Mouse (Mus musculus): ENCODE data around the gene Stub1.

Stub1 gene

GRCm38 (mm10) chr17:25791320-25791842, 41.8 kb downstream of the Stub1 start:
- DNase-seq (ENCODE audit: low read depth, low spot score) = no peak

GRCm38 (mm10) chr17:25786781-25787504, 46.3 kb downstream of the Stub1 start:
- no peak for DNase-seq (ENCODE audit: low read depth, low spot score)

GRCm38 (mm10) chr17:25786280-25786679, 46.9 kb downstream of the Stub1 start, which contains the start of gene Ccdc78:
Ccdc78 (plus strand) TSS chr17:25786580.
- DNase-seq (ENCODE audit: low read depth, low spot score) = no peak

- peak; percentile 93 for DNase-seq (ENCODE audit: low read depth, low spot score)
Measured at GRCm38 (mm10) chr17:25785281-25785745, 47.9 kb downstream of the Stub1 start, which contains the start of gene Haghl. Haghl (minus strand) TSS chr17:25785673.

- no peak for DNase-seq (ENCODE audit: low read depth, low spot score)
Measured at GRCm38 (mm10) chr17:25783861-25784574, 49.2 kb downstream of the Stub1 start.

- no peak for DNase-seq (ENCODE audit: low read depth, low spot score)
Measured at GRCm38 (mm10) chr17:25783086-25783485, 50.1 kb downstream of the Stub1 start.

GRCm38 (mm10) chr17:25781339-25781738, 51.9 kb downstream of the Stub1 start:
- DNase-seq (ENCODE audit: low read depth, low spot score) = no peak

Data from c-Kit-negative CD71-positive TER-119-positive erythroid progenitor cells, embryonic 14.5 days (primary cell).